Mouse (Mus musculus) kidney, embryonic 16.5 days (tissue): ENCODE measurements around the gene Adcy6. TPM values are rescaled to one million over a fixed set of nuclear protein-coding genes. Genes with fewer than 3 reads are reported as not detected.

Experiments
- ATAC-seq: fragments of 200-750 bp; cut with Nextera tagmentation; 2 replicates; pipeline ENCODE4 v1.8.0; 2017; ENCODE audit warnings: moderate TSS enrichment; ENCODE audit not compliant: low FRiP score, low TSS enrichment
- H3K27ac ChIP-seq: fragments of 300-500 bp; sonication (generic); 2 replicates; pipeline ENCODE4 v1.5.1; 2014; ENCODE audit warnings: low read length
- H3K27me3 ChIP-seq: fragments of 300-500 bp; sonication (generic); 2 replicates; pipeline ENCODE4 v1.6.1; 2014; ENCODE audit warnings: low read length, control low read depth, mixed read lengths; ENCODE audit not compliant: insufficient read depth
- H3K36me3 ChIP-seq: fragments of 300-500 bp; sonication (generic); 2 replicates; pipeline ENCODE4 v1.6.1; 2014; ENCODE audit warnings: low read length, control low read depth, mixed read lengths; ENCODE audit not compliant: insufficient read depth
- H3K4me1 ChIP-seq: fragments of 300-500 bp; sonication (generic); 2 replicates; pipeline ENCODE4 v1.6.1; 2014; ENCODE audit warnings: low read length, control low read depth, mixed read lengths; ENCODE audit not compliant: insufficient read depth
- H3K4me2 ChIP-seq: fragments of 300-500 bp; sonication (generic); replicated peaks from 2 replicates; pipeline ENCODE4 v1.6.1; 2014; ENCODE audit warnings: low read depth, low read length
- H3K4me3 ChIP-seq: fragments of 300-500 bp; sonication (generic); 2 replicates; pipeline ENCODE4 v1.5.1; 2014; ENCODE audit warnings: mild to moderate bottlenecking, low read length
- H3K9ac ChIP-seq: fragments of 300-500 bp; sonication (generic); replicated peaks from 2 replicates; pipeline ENCODE4 v1.6.1; 2014; ENCODE audit warnings: low read length
- H3K9me3 ChIP-seq: fragments of 300-500 bp; sonication (generic); 2 replicates; pipeline ENCODE4 v1.6.1; 2016; ENCODE audit warnings: low read length, control low read depth
- WGBS: fragments of 180-500 bp; shearing (Covaris S2); extraction: QIAGEN DNeasy Blood & Tissue Kit; methylation state at CpG from one replicate; pipeline ENCODE4 v1.1.7; 2014; 5-methylcytosine and 5-hydroxymethylcytosine counted together
- polyA plus RNA-seq: library from polyadenylated mRNA; unstranded; fragments of >200 nt; fragmentation: Nextera tagmentation; extraction: Ambion mirVana; gene quantifications from 2 replicates; pipeline ENCODE4 v1.2.1, GENCODE M21; 2015

The Adcy6 gene
- 24.4 and 26.0 TPM in 2 replicates for polyA plus RNA-seq

DNA sequence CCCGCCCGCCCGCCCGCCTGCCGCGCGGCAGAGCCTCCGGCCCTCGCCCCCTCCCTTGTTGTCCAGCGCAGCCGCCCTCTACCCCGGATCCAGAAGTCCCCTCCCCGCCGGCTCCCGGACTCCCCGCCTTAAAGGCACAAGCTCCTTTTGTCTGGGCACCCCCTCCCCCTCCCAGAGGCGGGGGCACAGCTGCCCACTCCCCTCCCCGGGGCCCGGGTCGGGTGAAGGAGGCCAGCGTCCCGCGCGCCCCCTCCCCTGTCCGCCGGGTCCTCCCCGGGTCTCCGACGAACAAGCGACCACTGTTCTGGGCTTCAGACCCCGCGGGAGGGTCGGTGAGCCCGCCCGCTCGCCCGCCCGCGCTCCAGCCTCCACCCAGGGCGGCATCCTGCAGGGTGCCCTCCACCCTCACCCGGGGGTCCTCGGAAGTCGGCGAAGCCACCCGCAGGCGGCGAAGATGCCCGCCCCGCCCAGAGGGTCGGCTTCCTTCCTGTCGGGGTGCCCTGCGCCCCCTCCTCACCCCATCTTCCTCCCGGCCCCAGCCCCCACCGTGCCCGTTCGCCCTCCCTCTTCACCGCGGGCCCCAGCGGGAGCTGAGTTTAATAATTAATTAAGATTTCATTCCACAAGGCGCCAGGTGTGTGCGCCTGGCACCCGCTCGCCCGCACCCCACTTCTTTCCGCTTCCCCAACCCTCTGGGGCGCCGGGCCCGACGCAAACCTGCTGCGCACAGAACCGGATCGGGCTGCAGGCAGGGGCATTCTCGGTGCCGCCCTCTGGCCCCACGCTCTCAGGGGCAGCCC is at the start of gene Adcy6:
Gene Adcy6 (minus strand): TSS at position 746 of the 800 bp plus-strand sequence.
- H3K27me3 ChIP-seq, result no peaks in the 10 kb centered on the region
- H3K4me2 ChIP-seq, result peak within 1 kb of the TSS; percentile 88
- ATAC-seq, result peak; percentile 78
- peak within 1 kb of the TSS; percentile 97 for H3K27ac ChIP-seq
- peaks cover 45% of the 10 kb centered on the region for H3K4me1 ChIP-seq
- H3K36me3 ChIP-seq, result no peaks in the 10 kb centered on the region; the same call in 1 of the 2 replicates
- H3K9me3 ChIP-seq, result no peaks in the 10 kb centered on the region
- H3K9ac ChIP-seq, result peak within 1 kb of the TSS; percentile 92
- peak within 1 kb of the TSS; percentile 79 for H3K4me3 ChIP-seq
- WGBS, result under 1% methylated on average over 51 of the region's 75 CpGs

DNA sequence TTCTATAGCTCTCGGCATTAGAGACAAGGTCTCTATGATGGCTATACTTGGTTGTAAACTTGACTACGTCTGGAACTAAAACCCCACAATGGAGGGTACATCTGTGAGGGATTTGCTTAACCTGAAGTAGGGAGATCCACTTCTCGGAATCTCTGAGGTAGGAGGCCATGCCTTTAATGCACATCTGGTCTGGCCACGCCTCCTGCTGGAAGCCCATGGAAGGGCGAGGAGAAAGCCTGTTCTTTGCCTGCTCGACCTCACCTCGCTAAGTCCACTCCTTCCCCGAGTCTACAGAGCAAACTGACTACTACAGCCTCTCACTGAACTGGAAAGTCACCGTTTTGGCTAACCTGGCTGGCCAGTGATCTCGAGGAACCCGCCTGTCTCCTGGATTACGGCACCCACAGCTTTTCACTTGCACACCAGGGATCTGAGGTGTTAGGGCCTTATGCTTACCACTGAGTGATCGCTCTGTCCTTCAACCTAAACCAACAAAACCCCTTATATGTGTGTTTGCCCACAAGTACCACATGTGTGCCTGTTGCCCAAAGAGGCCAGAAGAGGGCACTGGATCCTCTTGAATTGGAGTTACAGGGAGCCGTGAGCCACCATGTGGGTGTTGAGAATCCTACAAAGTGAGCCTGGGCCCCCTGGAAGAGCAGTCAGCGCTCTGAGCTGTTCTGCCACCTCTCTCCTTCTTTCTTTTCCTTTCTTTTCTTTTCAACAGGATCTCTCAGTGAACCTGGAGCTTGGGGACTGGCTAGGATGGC is 47.3 kb upstream of the Adcy6 start:
- WGBS, result 83% methylated on average over 15 of the region's 15 CpGs
- Histone ChIP-seq H3K27me3 (no peaks in the 10 kb centered on the region), H3K9me3 (no peaks in the 10 kb centered on the region), H3K9ac (no peak overlapping the region), H3K36me3 (peaks cover 67% of the 10 kb centered on the region), H3K4me3 (no peak overlapping the region), H3K4me2 (no peak overlapping the region), H3K27ac (no peak overlapping the region), H3K4me1 (peaks cover 10% of the 10 kb centered on the region; the same call in 1 of the 2 replicates)
- no peak for ATAC-seq

DNA sequence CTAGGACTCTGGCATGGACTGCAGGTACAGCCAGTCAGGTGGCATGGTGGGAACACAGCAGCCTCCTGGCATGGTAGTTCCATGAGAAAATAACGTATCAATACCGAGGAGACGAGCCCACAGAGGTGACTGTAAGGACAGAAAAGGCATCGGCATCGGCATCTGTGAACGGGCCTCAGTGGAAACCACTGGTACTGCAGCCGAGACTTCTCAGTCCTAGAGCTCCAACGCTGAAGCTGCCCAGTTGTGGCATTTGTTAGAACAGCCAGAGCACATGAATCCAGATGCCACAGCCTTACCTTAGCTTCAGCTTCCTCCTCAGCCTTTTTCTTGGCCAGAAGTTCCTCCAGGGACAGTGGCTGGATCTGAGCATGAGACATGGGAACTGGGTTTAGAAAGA is 42.3 kb upstream of the Adcy6 start:
- Histone ChIP-seq H3K27ac (no peak overlapping the region), H3K4me3 (no peak overlapping the region), H3K36me3 (peaks cover 97% of the 10 kb centered on the region), H3K9ac (no peak overlapping the region), H3K9me3 (no peaks in the 10 kb centered on the region), H3K4me1 (no peaks in the 10 kb centered on the region), H3K4me2 (no peak overlapping the region), H3K27me3 (no peaks in the 10 kb centered on the region)
- 94% methylated on average over 8 of the region's 8 CpGs for WGBS
- ATAC-seq, result no peak

DNA sequence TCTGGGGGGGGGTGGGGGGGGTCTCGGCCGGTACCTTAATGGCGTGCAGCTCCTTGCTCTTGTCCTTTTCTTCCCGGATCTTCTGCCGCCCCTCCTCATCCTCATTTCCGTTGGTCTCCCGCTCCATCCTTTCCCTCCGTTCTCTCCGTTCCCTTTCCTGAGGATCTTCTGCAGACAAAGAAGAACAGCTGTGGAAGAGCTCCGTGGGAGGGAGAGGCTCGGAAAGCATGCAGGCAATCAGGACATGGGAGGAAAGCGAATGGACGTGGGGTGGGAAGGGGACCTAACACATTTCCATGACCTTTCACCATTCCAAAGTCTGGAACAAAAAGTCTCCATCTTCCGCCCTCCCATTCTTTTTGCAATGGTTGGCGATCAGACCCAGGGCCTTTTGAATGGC is 41.6 kb upstream of the Adcy6 start:
- 84% methylated on average over 15 of the region's 15 CpGs for WGBS
- Histone ChIP-seq H3K4me2 (no peak overlapping the region), H3K36me3 (peaks cover 97% of the 10 kb centered on the region), H3K27ac (no peak overlapping the region), H3K9me3 (no peaks in the 10 kb centered on the region), H3K4me3 (no peak overlapping the region), H3K4me1 (no peaks in the 10 kb centered on the region), H3K27me3 (no peaks in the 10 kb centered on the region), H3K9ac (no peak overlapping the region)
- ATAC-seq, result no peak

DNA sequence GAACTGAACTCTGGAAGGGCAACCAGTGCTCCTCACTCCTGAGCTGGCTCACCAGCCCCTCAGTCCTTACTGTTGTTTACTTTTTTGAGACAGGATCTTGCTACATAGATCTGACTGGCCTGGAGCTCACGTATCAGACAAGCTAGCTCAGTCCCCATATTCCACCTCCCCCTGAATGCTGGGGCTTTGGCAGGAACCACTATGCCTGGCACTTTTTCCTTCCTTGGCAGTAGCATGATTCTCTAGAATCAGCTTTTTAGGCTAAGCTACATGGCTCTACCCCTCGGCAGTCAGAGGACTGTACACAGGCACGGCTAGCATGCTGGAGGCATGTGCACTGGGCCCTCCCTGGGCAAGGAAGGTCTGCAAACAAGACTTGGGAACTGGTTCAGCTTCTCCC is 38.2 kb upstream of the Adcy6 start:
- no peak for ATAC-seq
- WGBS, result 93% methylated on average over 3 of the region's 3 CpGs
- no peaks in the 10 kb centered on the region for H3K4me1 ChIP-seq

DNA sequence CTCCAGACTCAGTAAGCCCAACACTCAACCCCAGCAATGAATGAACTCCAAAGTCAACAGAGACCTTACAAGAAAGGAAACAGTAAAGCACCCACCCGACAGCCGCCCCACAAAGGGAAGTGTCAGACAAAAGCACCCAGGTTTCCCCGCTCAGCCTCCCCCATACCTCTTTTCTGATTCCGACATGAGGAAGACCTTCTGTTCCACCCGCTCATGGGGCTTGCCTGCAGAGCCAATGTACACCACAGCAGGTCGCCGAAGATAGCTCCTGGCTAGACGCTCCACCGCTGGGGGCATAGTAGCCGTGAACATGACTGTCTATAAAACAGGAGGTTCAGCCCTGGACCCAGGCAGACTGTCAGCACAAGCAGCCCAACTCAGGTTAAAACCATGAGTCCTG is 37.4 kb upstream of the Adcy6 start:
- WGBS, result 88% methylated on average over 10 of the region's 10 CpGs
- no peak for ATAC-seq
- no peak overlapping the region for H3K9ac ChIP-seq
- H3K4me1 ChIP-seq, result no peaks in the 10 kb centered on the region
- peaks cover 97% of the 10 kb centered on the region for H3K36me3 ChIP-seq
- H3K27ac ChIP-seq, result no peak overlapping the region
- H3K4me2 ChIP-seq, result no peak overlapping the region
- H3K27me3 ChIP-seq, result no peaks in the 10 kb centered on the region
- no peak overlapping the region for H3K4me3 ChIP-seq
- no peaks in the 10 kb centered on the region for H3K9me3 ChIP-seq

More for the DNA sequence above, 38.2 kb upstream of the Adcy6 start:
- H3K4me2 ChIP-seq, result no peak overlapping the region
- H3K36me3 ChIP-seq, result peaks cover 97% of the 10 kb centered on the region
- no peaks in the 10 kb centered on the region for H3K27me3 ChIP-seq
- H3K4me3 ChIP-seq, result no peak overlapping the region
- no peak overlapping the region for H3K9ac ChIP-seq
- H3K27ac ChIP-seq, result no peak overlapping the region
- H3K9me3 ChIP-seq, result no peaks in the 10 kb centered on the region

DNA sequence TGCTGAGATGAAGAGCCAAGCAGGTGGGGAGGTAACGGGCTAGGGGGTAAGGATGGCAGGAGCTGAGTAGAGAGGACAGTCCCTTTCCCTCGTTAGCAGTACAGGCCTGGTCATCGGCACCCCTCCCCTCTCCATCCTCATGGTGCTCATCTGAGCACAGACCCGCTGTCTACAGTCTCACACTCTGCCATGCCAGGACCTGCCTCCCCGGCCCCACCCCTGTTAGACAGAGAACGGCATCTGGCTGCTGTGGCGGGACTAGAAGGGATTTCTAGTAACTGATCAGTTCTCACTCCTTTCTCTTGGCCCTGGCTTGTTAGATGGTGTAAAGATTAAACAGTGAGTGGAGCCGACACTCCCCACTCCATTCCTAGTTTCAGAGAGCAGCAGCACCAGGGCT is 36.9 kb upstream of the Adcy6 start:
- Histone ChIP-seq H3K4me3 (no peak overlapping the region), H3K27ac (no peak overlapping the region), H3K4me2 (no peak overlapping the region), H3K36me3 (peaks cover 97% of the 10 kb centered on the region), H3K4me1 (no peaks in the 10 kb centered on the region), H3K9ac (no peak overlapping the region), H3K27me3 (no peaks in the 10 kb centered on the region), H3K9me3 (no peaks in the 10 kb centered on the region)
- 80% methylated on average over 8 of the region's 8 CpGs for WGBS
- ATAC-seq, result no peak

DNA sequence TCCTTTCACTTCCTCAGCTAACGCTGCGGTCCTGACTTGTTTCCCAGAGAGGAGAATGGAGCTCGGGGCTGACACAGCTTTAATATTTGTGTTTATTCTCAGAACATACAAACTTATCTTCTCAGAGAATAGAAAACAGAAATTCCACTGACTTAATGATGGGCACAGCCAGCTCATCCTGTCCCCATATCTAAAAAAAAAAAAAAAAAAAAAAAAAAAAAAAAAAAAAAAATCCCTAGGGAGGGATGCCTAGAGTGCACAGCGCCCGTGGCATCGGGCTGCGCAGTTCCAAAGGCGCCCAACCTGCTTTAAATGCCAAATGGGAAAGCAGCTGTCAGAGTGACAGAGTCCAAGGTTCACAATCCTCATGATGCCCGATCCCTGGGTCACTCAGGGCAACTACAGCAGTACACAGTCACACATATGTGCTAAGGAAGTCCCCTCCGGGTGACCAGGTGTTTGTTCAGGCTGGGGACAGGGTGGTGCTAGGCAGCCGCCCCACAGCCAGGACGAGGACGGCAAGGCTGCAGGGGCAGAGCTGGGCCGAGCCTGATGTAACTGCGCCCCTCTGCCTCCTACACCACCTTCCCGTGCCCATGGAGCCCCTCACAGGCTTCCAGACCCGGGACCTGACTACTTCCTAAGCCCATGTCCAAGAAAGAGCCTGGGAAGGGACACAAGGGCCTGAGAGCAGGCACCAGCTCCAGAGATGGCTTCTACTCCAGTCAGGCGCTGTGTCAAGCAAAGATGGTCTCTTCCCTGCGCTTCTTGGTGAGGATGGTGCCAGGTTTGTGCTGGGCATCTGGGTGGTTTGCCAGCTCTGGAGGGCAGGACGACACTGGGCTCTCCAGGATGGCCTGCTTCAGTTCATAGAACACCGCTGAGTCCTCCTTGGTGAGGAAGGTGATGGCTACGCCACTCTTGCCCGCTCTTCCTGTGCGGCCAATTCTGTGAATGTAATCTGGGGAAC is 35.5 kb upstream of the Adcy6 start:
- H3K36me3 ChIP-seq, result peaks cover 91% of the 10 kb centered on the region
- no peaks in the 10 kb centered on the region for H3K9me3 ChIP-seq
- H3K4me2 ChIP-seq, result no peak overlapping the region
- no peak overlapping the region for H3K27ac ChIP-seq
- WGBS, result 87% methylated on average over 24 of the region's 24 CpGs
- no peaks in the 10 kb centered on the region for H3K27me3 ChIP-seq
- no peak overlapping the region for H3K9ac ChIP-seq
- H3K4me3 ChIP-seq, result no peak overlapping the region
- no peak for ATAC-seq
- no peaks in the 10 kb centered on the region for H3K4me1 ChIP-seq

DNA sequence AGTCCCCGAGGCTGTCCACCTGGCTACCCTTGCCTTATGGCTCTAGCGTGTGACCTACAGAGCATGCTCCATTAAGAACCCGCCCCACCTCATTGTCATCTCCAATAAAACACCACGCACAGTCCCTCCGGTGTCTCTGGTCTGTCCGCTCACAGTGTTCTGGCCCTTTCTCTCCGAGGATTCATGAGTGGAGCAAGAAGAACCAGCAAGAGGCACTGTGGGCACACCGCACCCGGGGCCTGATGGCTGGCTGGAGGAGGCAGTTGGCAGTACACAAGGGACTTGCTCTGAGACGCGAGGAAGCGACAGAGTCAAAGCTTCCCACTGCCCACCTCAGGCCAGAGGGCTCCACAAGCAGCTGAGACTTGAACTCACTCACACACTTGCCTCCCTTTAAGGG is 34.5 kb upstream of the Adcy6 start:
- WGBS, result 83% methylated on average over 12 of the region's 12 CpGs
- H3K4me2 ChIP-seq, result no peak overlapping the region
- H3K36me3 ChIP-seq, result peaks cover 84% of the 10 kb centered on the region
- ATAC-seq, result no peak
- no peaks in the 10 kb centered on the region for H3K27me3 ChIP-seq
- no peaks in the 10 kb centered on the region for H3K9me3 ChIP-seq
- H3K4me3 ChIP-seq, result no peak overlapping the region
- no peak overlapping the region for H3K27ac ChIP-seq
- H3K9ac ChIP-seq, result no peak overlapping the region
- H3K4me1 ChIP-seq, result no peaks in the 10 kb centered on the region
